Mouse (Mus musculus): ENCODE measurements at regions not wholly inside any gene's neighbourhood (a gene's known extent, or its start where the extent isn't known, plus 50 kb on each side); places are given as distances from the start of the nearest gene placed in this dataset.

DNA sequence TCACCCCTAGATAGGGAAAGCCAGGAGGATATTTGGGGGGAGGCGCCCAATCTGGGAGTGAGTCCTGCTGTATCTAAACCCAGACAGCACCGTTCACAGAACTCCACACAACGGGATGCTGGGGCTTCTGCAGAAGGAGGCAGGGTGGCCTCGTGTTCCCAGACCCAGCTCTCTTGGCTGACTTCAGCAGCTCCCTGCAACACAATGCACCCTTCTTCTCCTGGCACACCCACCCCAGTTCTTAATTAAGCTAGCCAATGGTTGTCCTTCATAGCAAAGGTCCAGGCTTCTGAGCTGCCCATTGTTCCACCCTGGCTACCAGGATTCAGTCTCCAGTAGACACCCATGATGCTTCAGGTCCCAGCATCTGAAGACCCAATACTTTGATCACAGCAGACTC is 138.8 kb upstream of the Zmiz1 start:
- TF ChIP-seq CTCF (conservative IDR thresholded peaks at IDR 0.05; ENCODE audit: low read length) (no peak), POU5F1 (IDR thresholded peaks at IDR 0.05; ENCODE audit: borderline replicate concordance, low read length) (no peak)
